Mouse (Mus musculus): ENCODE measurements at regions not wholly inside any gene's neighbourhood (a gene's known extent, or its start where the extent isn't known, plus 50 kb on each side); places are given as distances from the start of the nearest gene placed in this dataset.
A peak's percentile ranks its signal among the peaks of the same experiment; 100 is the strongest.

DNA sequence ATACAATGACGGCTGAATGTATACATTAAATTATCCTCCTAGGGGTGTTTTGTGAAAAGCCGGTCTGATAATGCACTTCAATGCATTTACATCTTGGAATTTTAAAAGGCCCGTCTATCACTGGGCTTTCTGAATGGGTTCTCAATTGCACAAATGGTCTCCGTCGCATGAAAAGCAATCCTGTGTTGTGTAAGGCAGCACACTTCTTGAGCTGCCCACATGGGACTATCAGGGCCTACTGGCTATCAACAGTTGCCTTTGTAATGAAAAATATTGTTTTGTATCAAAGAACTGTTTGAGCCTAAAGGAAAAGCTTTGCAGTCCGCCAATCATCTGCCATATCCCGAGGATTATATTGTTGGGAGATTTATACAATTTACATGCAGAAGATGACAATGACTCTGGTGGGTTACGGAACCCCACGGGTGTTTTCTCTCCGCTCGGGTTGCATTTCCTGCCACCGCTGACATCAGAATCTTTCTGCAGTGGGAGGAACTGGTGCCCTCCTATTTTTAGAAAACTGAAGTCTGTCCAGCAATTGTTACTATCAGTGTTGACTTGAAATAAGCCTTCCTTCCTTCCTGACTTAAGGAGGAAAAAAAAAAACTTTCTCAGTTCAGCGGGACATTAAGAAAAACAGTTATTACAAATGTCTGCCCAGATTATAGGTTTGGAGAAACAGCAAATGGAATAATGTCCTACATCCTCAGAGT is 118.7 kb downstream of the Tmem26 start:
- H3K9me3 ChIP-seq = no peaks in the 10 kb centered on the region
- no peaks in the 10 kb centered on the region for H3K36me3 ChIP-seq (replicated peaks)
- no peak overlapping the region for H3K9ac ChIP-seq
- H3K27ac ChIP-seq = no peak overlapping the region
- H3K4me3 ChIP-seq (replicated peaks) = no peak overlapping the region
- 0 out of 2 replicates have a peak, but pooled peaks cover 10% of the 10 kb centered on the region for H3K4me1 ChIP-seq
- WGBS = 46% methylated on average over 13 of the region's 13 CpGs
- H3K27me3 ChIP-seq = no peaks in the 10 kb centered on the region
- H3K4me2 ChIP-seq = no peak overlapping the region
- ATAC-seq (ENCODE audit: low FRiP score) = no peak

DNA sequence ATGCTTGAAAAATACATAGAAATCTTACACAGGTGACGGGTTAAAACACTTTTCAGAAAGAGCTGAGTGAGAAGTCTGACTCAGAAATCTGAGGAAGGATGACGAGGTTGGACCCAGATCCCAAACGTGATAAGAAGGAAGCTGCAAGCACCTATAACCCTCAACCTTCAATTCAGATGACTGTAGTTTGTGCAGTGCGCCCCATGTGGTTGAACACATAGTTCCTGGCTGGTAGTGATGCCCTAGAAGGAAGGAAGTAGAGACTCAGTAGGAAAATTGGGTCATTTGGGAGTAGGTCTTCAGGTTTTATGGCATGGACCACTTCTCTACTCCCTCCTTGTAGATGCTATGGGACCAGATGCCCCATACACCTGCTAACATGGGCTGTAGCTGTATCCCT is 120.6 kb downstream of the Tmem26 start:
- Histone ChIP-seq H3K9ac (no peak overlapping the region), H3K4me2 (no peak overlapping the region), H3K27ac (no peak overlapping the region), H3K36me3 (replicated peaks) (no peaks in the 10 kb centered on the region), H3K9me3 (no peaks in the 10 kb centered on the region), H3K4me1 (0 out of 2 replicates have a peak, but pooled peaks cover 10% of the 10 kb centered on the region), H3K4me3 (replicated peaks) (no peak overlapping the region), H3K27me3 (no peaks in the 10 kb centered on the region)
- 88% methylated on average over 4 of the region's 4 CpGs for WGBS
- no peak for ATAC-seq (ENCODE audit: low FRiP score)

GRCm38 (mm10) chr10:68844596-68844995 is 121.2 kb downstream of the Tmem26 start:
- Histone ChIP-seq H3K4me2 (no peak overlapping the region), H3K9me3 (no peaks in the 10 kb centered on the region), H3K4me1 (0 out of 2 replicates have a peak, but pooled peaks cover 10% of the 10 kb centered on the region), H3K9ac (no peak overlapping the region), H3K27ac (no peak overlapping the region), H3K36me3 (replicated peaks) (no peaks in the 10 kb centered on the region), H3K4me3 (replicated peaks) (no peak overlapping the region), H3K27me3 (no peaks in the 10 kb centered on the region)
- WGBS = 95% methylated on average over 7 of the region's 8 CpGs
- ATAC-seq (ENCODE audit: low FRiP score) = no peak

- H3K27me3 ChIP-seq = no peaks in the 10 kb centered on the region
- no peaks in the 10 kb centered on the region for H3K4me1 ChIP-seq
- ATAC-seq (ENCODE audit: low FRiP score) = no peak
- H3K4me3 ChIP-seq (replicated peaks) = no peak overlapping the region
- 81% methylated on average over 3 of the region's 3 CpGs for WGBS
- no peaks in the 10 kb centered on the region for H3K36me3 ChIP-seq (replicated peaks)
- no peak overlapping the region for H3K9ac ChIP-seq
- H3K9me3 ChIP-seq = no peaks in the 10 kb centered on the region
- H3K4me2 ChIP-seq = no peak overlapping the region
- H3K27ac ChIP-seq = no peak overlapping the region
Measured at GRCm38 (mm10) chr10:68851153-68851552, 127.7 kb downstream of the Tmem26 start.

DNA sequence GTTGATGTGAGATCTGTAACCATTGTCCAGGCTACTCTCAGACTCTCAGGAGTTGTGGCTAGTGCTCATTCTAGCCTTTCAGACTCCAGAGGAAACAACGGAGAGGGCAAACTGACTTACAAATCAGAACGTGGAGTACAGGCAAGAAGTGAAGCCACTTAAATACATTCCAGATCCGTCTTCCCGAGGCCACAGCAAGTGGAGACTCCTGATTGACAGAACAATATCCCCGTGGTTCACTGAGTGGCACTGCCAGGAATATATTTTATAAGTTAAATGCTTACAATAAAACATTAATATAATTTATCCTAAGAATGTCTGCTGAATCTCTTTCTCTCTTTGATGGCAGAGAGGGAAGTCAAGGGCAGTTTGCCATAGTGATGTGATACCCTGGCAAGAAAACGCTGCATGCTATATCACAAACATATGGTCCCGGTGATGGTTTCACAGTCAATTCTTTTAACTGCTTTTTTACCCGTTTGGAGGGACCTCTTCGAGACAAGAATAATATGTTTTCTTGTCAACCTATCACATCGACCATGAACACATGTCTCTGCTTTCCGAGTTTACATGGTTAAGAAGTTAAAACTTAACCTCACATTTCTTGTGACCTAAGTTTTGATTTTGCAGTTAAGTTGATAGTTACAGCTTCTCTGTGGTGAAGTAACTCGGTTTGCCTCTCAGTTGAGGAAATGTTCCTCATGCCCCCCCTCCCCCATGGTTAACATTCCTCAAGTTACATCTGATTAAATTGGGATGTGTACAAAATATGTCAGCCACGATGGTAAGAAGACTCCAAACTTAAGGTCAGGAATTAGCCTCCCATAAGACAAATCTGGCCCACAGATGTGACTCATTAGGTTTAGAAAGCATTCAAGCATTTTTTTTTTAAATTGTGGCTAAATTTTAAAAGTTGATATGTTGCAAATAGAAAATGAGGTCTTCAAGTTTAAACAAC is 132.8 kb downstream of the Tmem26 start:
- ATAC-seq (ENCODE audit: low FRiP score) = no peak
- H3K9ac ChIP-seq = no peak overlapping the region
- no peak overlapping the region for H3K27ac ChIP-seq
- no peaks in the 10 kb centered on the region for H3K9me3 ChIP-seq
- no peaks in the 10 kb centered on the region for H3K36me3 ChIP-seq (replicated peaks)
- 75% methylated on average over 13 of the region's 13 CpGs for WGBS
- H3K27me3 ChIP-seq = no peaks in the 10 kb centered on the region
- no peak overlapping the region for H3K4me2 ChIP-seq
- no peak overlapping the region for H3K4me3 ChIP-seq (replicated peaks)
- no peaks in the 10 kb centered on the region for H3K4me1 ChIP-seq

GRCm38 (mm10) chr10:68864606-68865378 is 141.3 kb downstream of the Tmem26 start:
- H3K9me3 ChIP-seq = no peaks in the 10 kb centered on the region
- H3K27me3 ChIP-seq = no peaks in the 10 kb centered on the region
- H3K9ac ChIP-seq = no peak overlapping the region
- H3K4me2 ChIP-seq = no peak overlapping the region
- peaks cover 15% of the 10 kb centered on the region; the same call in 1 of the 2 replicates for H3K4me1 ChIP-seq
- H3K36me3 ChIP-seq (replicated peaks) = no peaks in the 10 kb centered on the region
- H3K4me3 ChIP-seq (replicated peaks) = no peak overlapping the region
- WGBS = 39% methylated on average over 8 of the region's 8 CpGs
- ATAC-seq (ENCODE audit: low FRiP score) = no peak
- 0 out of 2 replicates have a peak overlapping the region, but pooled peaks have one; percentile 13 for H3K27ac ChIP-seq

- Histone ChIP-seq H3K36me3 (replicated peaks) (no peaks in the 10 kb centered on the region), H3K9ac (no peak overlapping the region), H3K4me1 (peaks cover 15% of the 10 kb centered on the region; the same call in 1 of the 2 replicates), H3K27me3 (no peaks in the 10 kb centered on the region), H3K4me2 (no peak overlapping the region), H3K9me3 (no peaks in the 10 kb centered on the region), H3K27ac (no peak overlapping the region), H3K4me3 (replicated peaks) (no peak overlapping the region)
- ATAC-seq (ENCODE audit: low FRiP score) = no peak
- WGBS = 7% methylated on average over 5 of the region's 5 CpGs
Measured at GRCm38 (mm10) chr10:68865776-68866175, 142.3 kb downstream of the Tmem26 start.

GRCm38 (mm10) chr10:68867361-68867760 is 143.9 kb downstream of the Tmem26 start:
- WGBS = 97% methylated on average over 1 of the region's 1 CpGs
- ATAC-seq (ENCODE audit: low FRiP score) = no peak
- no peaks in the 10 kb centered on the region for H3K27me3 ChIP-seq

DNA sequence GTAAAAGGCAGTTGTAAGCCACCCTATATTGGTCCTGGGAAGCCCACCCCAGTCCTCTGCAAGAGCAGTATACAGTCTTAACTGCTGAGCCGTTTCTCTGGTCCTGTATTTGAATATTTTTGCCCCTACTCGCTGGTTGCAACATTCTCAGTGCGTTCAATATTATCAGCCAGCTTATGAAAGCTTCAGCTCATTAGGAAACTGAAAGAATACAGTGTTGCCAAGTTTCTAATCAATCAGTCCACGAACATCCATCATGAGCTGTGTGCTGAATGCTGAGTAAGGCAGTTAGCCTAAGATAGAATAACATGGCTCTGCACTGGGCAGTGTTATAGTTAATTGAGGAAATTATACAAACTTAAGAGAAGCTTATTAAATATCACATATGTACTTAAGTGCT is 148.7 kb downstream of the Tmem26 start:
- 87% methylated on average over 4 of the region's 4 CpGs for WGBS

More at GRCm38 (mm10) chr10:68867361-68867760, 143.9 kb downstream of the Tmem26 start:
- H3K4me1 ChIP-seq = peaks cover 15% of the 10 kb centered on the region; the same call in 1 of the 2 replicates
- no peak overlapping the region for H3K4me2 ChIP-seq
- no peak overlapping the region for H3K4me3 ChIP-seq (replicated peaks)
- H3K9ac ChIP-seq = no peak overlapping the region
- H3K36me3 ChIP-seq (replicated peaks) = no peaks in the 10 kb centered on the region
- no peaks in the 10 kb centered on the region for H3K9me3 ChIP-seq
- H3K27ac ChIP-seq = no peak overlapping the region

DNA sequence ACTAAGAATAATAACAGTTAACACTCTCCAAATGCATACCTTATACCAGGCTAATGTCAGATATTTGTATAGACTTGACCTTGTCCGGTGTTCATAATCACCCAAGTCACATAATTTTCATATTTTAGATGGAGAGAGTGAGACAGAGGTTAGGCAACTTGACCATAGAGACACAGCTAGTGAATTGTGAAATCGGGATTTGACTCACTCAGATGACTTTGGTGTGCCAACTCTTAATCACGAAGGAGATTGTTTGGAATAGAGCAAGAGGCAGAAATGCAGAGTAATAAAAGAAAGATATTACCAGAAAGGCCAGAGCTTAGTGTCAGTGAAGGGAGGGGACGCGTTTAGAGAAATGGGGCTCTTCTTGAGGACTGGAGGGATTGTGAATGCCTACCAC is 152.2 kb downstream of the Tmem26 start:
- H3K27me3 ChIP-seq = no peaks in the 10 kb centered on the region
- no peak overlapping the region for H3K27ac ChIP-seq
- no peaks in the 10 kb centered on the region for H3K9me3 ChIP-seq
- no peak overlapping the region for H3K4me2 ChIP-seq
- WGBS = 90% methylated on average over 5 of the region's 5 CpGs
- no peak overlapping the region for H3K9ac ChIP-seq
- no peak overlapping the region for H3K4me3 ChIP-seq (replicated peaks)
- ATAC-seq (ENCODE audit: low FRiP score) = no peak
- no peaks in the 10 kb centered on the region for H3K36me3 ChIP-seq (replicated peaks)
- no peaks in the 10 kb centered on the region for H3K4me1 ChIP-seq

More for the DNA sequence above, 148.7 kb downstream of the Tmem26 start:
- no peaks in the 10 kb centered on the region for H3K9me3 ChIP-seq
- no peak for ATAC-seq (ENCODE audit: low FRiP score)
- H3K4me3 ChIP-seq (replicated peaks) = no peak overlapping the region
- no peaks in the 10 kb centered on the region for H3K27me3 ChIP-seq
- no peaks in the 10 kb centered on the region for H3K36me3 ChIP-seq (replicated peaks)
- H3K4me1 ChIP-seq = no peaks in the 10 kb centered on the region
- H3K4me2 ChIP-seq = no peak overlapping the region
- no peak overlapping the region for H3K9ac ChIP-seq
- H3K27ac ChIP-seq = no peak overlapping the region

GRCm38 (mm10) chr10:68893100-68893841 is 169.8 kb downstream of the Tmem26 start:
- 78% methylated on average over 8 of the region's 8 CpGs for WGBS
- Histone ChIP-seq H3K27ac (no peak overlapping the region), H3K4me1 (no peaks in the 10 kb centered on the region), H3K9me3 (no peaks in the 10 kb centered on the region), H3K27me3 (no peaks in the 10 kb centered on the region), H3K4me3 (replicated peaks) (no peak overlapping the region), H3K9ac (no peak overlapping the region), H3K4me2 (no peak overlapping the region), H3K36me3 (replicated peaks) (no peaks in the 10 kb centered on the region)
- no peak for ATAC-seq (ENCODE audit: low FRiP score)

All from forebrain, embryonic 12.5 days (tissue).